Mouse (Mus musculus): ENCODE data around the gene Tmprss6.

Tmprss6 gene

GRCm38 (mm10) chr15:78468379-78468937, at the start of gene Tmprss6:
Gene Tmprss6, minus strand, starts transcription at chr15:78468634.
- DNase-seq (ENCODE audit: low spot score in 2 of 2) = no peak

- DNase-seq (ENCODE audit: low spot score in 2 of 2) = no peak
Observed at GRCm38 (mm10) chr15:78518221-78518620, 49.8 kb upstream of the Tmprss6 start.

GRCm38 (mm10) chr15:78515759-78516158, 47.3 kb upstream of the Tmprss6 start:
- DNase-seq (ENCODE audit: low spot score in 2 of 2) = no peak

- DNase-seq (ENCODE audit: low spot score in 2 of 2) = peak; percentile 69 to 89
Observed at GRCm38 (mm10) chr15:78514393-78515146, 46.1 kb upstream of the Tmprss6 start.

GRCm38 (mm10) chr15:78513019-78513418, 44.6 kb upstream of the Tmprss6 start:
- no peak for DNase-seq (ENCODE audit: low spot score in 2 of 2)

GRCm38 (mm10) chr15:78511951-78512350, 43.5 kb upstream of the Tmprss6 start:
- no peak for DNase-seq (ENCODE audit: low spot score in 2 of 2)

GRCm38 (mm10) chr15:78510736-78511135, 42.3 kb upstream of the Tmprss6 start:
- DNase-seq (ENCODE audit: low spot score in 2 of 2) = no peak

- DNase-seq (ENCODE audit: low spot score in 2 of 2) = no peak
Observed at GRCm38 (mm10) chr15:78510121-78510576, 41.7 kb upstream of the Tmprss6 start.

- no peak for DNase-seq (ENCODE audit: low spot score in 2 of 2)
Observed at GRCm38 (mm10) chr15:78509297-78509899, 41.0 kb upstream of the Tmprss6 start.

- DNase-seq (ENCODE audit: low spot score in 2 of 2) = no peak
Observed at GRCm38 (mm10) chr15:78508443-78508842, 40.0 kb upstream of the Tmprss6 start.

GRCm38 (mm10) chr15:78505541-78505940, 37.1 kb upstream of the Tmprss6 start:
- DNase-seq (ENCODE audit: low spot score in 2 of 2) = no peak

- DNase-seq (ENCODE audit: low spot score in 2 of 2) = no peak
Observed at GRCm38 (mm10) chr15:78504816-78505215, 36.4 kb upstream of the Tmprss6 start.

- no peak for DNase-seq (ENCODE audit: low spot score in 2 of 2)
Observed at GRCm38 (mm10) chr15:78504013-78504412, 35.6 kb upstream of the Tmprss6 start.

GRCm38 (mm10) chr15:78502437-78503132, 34.2 kb upstream of the Tmprss6 start:
- no peak for DNase-seq (ENCODE audit: low spot score in 2 of 2)

GRCm38 (mm10) chr15:78494968-78495406, 26.6 kb upstream of the Tmprss6 start, which contains the start of gene Il2rb:
Gene Il2rb, minus strand, starts transcription at chr15:78495271.
- no peak for DNase-seq (ENCODE audit: low spot score in 2 of 2)

GRCm38 (mm10) chr15:78493401-78494010, 25.1 kb upstream of the Tmprss6 start:
- no peak for DNase-seq (ENCODE audit: low spot score in 2 of 2)

- DNase-seq (ENCODE audit: low spot score in 2 of 2) = no peak
Observed at GRCm38 (mm10) chr15:78491301-78491700, 22.9 kb upstream of the Tmprss6 start.

- DNase-seq (ENCODE audit: low spot score in 2 of 2) = no peak
Observed at GRCm38 (mm10) chr15:78489906-78490305, 21.5 kb upstream of the Tmprss6 start.

GRCm38 (mm10) chr15:78489248-78489647, 20.8 kb upstream of the Tmprss6 start:
- no peak for DNase-seq (ENCODE audit: low spot score in 2 of 2)

- no peak for DNase-seq (ENCODE audit: low spot score in 2 of 2)
Observed at GRCm38 (mm10) chr15:78487066-78487465, 18.6 kb upstream of the Tmprss6 start.

- no peak for DNase-seq (ENCODE audit: low spot score in 2 of 2)
Observed at GRCm38 (mm10) chr15:78486564-78486963, 18.1 kb upstream of the Tmprss6 start.

- DNase-seq (ENCODE audit: low spot score in 2 of 2) = no peak
Observed at GRCm38 (mm10) chr15:78483311-78483710, 14.9 kb upstream of the Tmprss6 start.
